Mouse (Mus musculus) central nervous system, embryonic 18 days (tissue): Measurements from ENCODE around the gene Anxa9. TPM values are rescaled to one million over a fixed set of nuclear protein-coding genes. Genes with fewer than 3 reads are reported as not detected.

Experiments used
- polyA plus RNA-seq: library from polyadenylated mRNA; depleted of rRNA; stranded (reverse); fragments of >200 nt; gene quantifications from 2 replicates; pipeline ENCODE4 v1.2.3, GENCODE M21; 2012; rRNA removed

The Anxa9 gene
- 1.5 and 1.7 TPM in 2 replicates for polyA plus RNA-seq

GRCm38 (mm10) chr3:95307100-95307499 lies at the start of gene Anxa9:
Gene Anxa9, minus strand, starts transcription at chr3:95307176.

GRCm38 (mm10) chr3:95314486-95315093 lies 7.6 kb upstream of the Anxa9 start, which contains the start of gene Cers2:
Gene Cers2, plus strand, starts transcription at chr3:95314791.

GRCm38 (mm10) chr3:95281216-95282126 lies 25.5 kb downstream of the Anxa9 start, which contains the start of the genes Mindy1 and Prune1:
Gene Mindy1, plus strand, starts transcription at chr3:95281345.
Gene Prune1, minus strand, starts transcription at chr3:95282076.

GRCm38 (mm10) chr3:95250783-95251424 lies 56.1 kb downstream of the Anxa9 start, which contains the start of gene Bnipl:
Gene Bnipl, minus strand, starts transcription at chr3:95251193.

Other genes with a start within 250 kb of the Anxa9 start
- gene Pip5k1a, start 200.2 kb downstream of the Anxa9 start, polyA plus RNA-seq = 22.9 and 26.3 TPM in 2 replicates
- gene Vps72, start 196.2 kb downstream of the Anxa9 start, polyA plus RNA-seq = 119 and 135 TPM in 2 replicates
- 1.2 and 3.0 TPM in 2 replicates for gene Tmod4, start 182.7 kb downstream of the Anxa9 start, polyA plus RNA-seq
- 119 and 121 TPM in 2 replicates for gene Scnm1, start 173.2 kb downstream of the Anxa9 start, polyA plus RNA-seq
- gene Lysmd1, start 173.1 kb downstream of the Anxa9 start, polyA plus RNA-seq = 30.0 and 30.6 TPM in 2 replicates
- gene Tnfaip8l2, start 164.8 kb downstream of the Anxa9 start, polyA plus RNA-seq = 1.6 TPM in 2 replicates
- 90.2 and 108 TPM in 2 replicates for gene Sema6c, start 146.7 kb downstream of the Anxa9 start, polyA plus RNA-seq
- gene Gabpb2, start 89.3 kb downstream of the Anxa9 start, polyA plus RNA-seq = 9.0 and 10.0 TPM in 2 replicates
- 54.9 and 55.6 TPM in 2 replicates for gene Cdc42se1, start 78.4 kb downstream of the Anxa9 start, polyA plus RNA-seq
- gene Mllt11, start 75.0 kb downstream of the Anxa9 start, polyA plus RNA-seq = 935 and 937 TPM in 2 replicates
- gene Gm128, start 65.6 kb downstream of the Anxa9 start, polyA plus RNA-seq = 0.08 and 0.20 TPM in 2 replicates
- 0.26 and 0.31 TPM in 2 replicates for gene Bnipl, start 56.0 kb downstream of the Anxa9 start, polyA plus RNA-seq
- 40.1 and 41.4 TPM in 2 replicates for gene Mindy1, start 25.8 kb downstream of the Anxa9 start, polyA plus RNA-seq
- 72.4 and 78.5 TPM in 2 replicates for gene Prune1, start 25.1 kb downstream of the Anxa9 start, polyA plus RNA-seq
- gene Cers2, start 7.6 kb upstream of the Anxa9 start, polyA plus RNA-seq = 92.1 and 101 TPM in 2 replicates
- gene Setdb1, start 50.0 kb upstream of the Anxa9 start, polyA plus RNA-seq = 54.5 and 56.8 TPM in 2 replicates
- gene 4930558C23Rik, start 95.7 kb upstream of the Anxa9 start, polyA plus RNA-seq = not detected in 2 replicates
- 29.1 and 33.1 TPM in 2 replicates for gene Arnt, start 127.2 kb upstream of the Anxa9 start, polyA plus RNA-seq
- gene Ctsk, start 192.1 kb upstream of the Anxa9 start, polyA plus RNA-seq = 5.9 and 35.0 TPM in 2 replicates
- 8.8 and 9.2 TPM in 2 replicates for gene Ctss, start 219.6 kb upstream of the Anxa9 start, polyA plus RNA-seq